Mouse (Mus musculus) liver, adult 2 months (tissue): Measurements from ENCODE around the gene Zfp111. TPM values are rescaled to one million over a fixed set of nuclear protein-coding genes. Genes with fewer than 3 reads are reported as not detected.
A peak's percentile ranks its signal among the peaks of the same experiment; 100 is the strongest.

Source experiments
- DNase-seq: peaks from one replicate; pipeline ENCODE4 v3.0.0-alpha.2; 2011; ENCODE audit warnings: low read depth, low spot score; ENCODE audit errors: extremely low read depth
- H3K27ac ChIP-seq: fragments of 200-500 bp; replicated peaks from 2 replicates; pipeline ENCODE4 v1.5.1; 2012; ENCODE audit warnings: low read depth, mild to moderate bottlenecking, control low read depth, inconsistent platforms, low read length; ENCODE audit not compliant: insufficient read depth
- H3K27me3 ChIP-seq: fragments of 200-500 bp; 2 replicates; pipeline ENCODE4 v1.6.1; 2012; ENCODE audit warnings: mild to moderate bottlenecking, moderate library complexity, low read length, inconsistent platforms; ENCODE audit not compliant: control insufficient read depth, insufficient read depth
- H3K36me3 ChIP-seq: fragments of 200-500 bp; 2 replicates; pipeline ENCODE4 v1.6.1; 2012; ENCODE audit warnings: low read length, inconsistent platforms; ENCODE audit not compliant: control insufficient read depth, insufficient read depth
- H3K4me1 ChIP-seq: fragments of 200-500 bp; 2 replicates; pipeline ENCODE4 v1.6.1; 2011; ENCODE audit warnings: low read length; ENCODE audit not compliant: control insufficient read depth, insufficient read depth
- H3K4me3 ChIP-seq: fragments of 200-500 bp; 2 replicates; pipeline ENCODE4 v1.5.1; 2011; ENCODE audit warnings: low read depth, mild to moderate bottlenecking, control low read depth, low read length, moderate library complexity; ENCODE audit not compliant: insufficient read depth
- H3K79me2 ChIP-seq: fragments of 200-500 bp; 2 replicates; pipeline ENCODE4 v1.6.1; 2012; ENCODE audit warnings: inconsistent platforms, mild to moderate bottlenecking, low read length, moderate library complexity; ENCODE audit not compliant: control insufficient read depth, insufficient read depth
- H3K9ac ChIP-seq: fragments of 200-500 bp; 2 replicates; pipeline ENCODE4 v1.6.1; 2012; ENCODE audit warnings: low read depth, mild to moderate bottlenecking, control low read depth, inconsistent platforms, low read length
- CTCF ChIP-seq: fragments of 200-500 bp; IDR thresholded peaks from 2 replicates; pipeline ENCODE4 v1.5.1; 2011; ENCODE audit warnings: low read depth, low read length, control low read depth
- POLR2A ChIP-seq: fragments of 200-500 bp; IDR thresholded peaks from 2 replicates; pipeline ENCODE4 v1.6.1; 2011; ENCODE audit warnings: low read length, control low read depth; ENCODE audit not compliant: insufficient read depth; ENCODE audit errors: extremely low read depth
- WGBS: fragments of 180-500 bp; shearing (Covaris S2); methylation state at CpG from one replicate; pipeline ENCODE4 v1.1.7; 2018; 5-methylcytosine and 5-hydroxymethylcytosine counted together
- polyA plus RNA-seq: library from polyadenylated mRNA; depleted of rRNA; stranded (reverse); fragments of >200 nt; gene quantifications from 2 replicates; pipeline ENCODE4 v1.2.3, GENCODE M21; 2012
- total RNA-seq: library from RNA; depleted of rRNA; stranded (reverse); fragments of >200 nt; gene quantifications from 2 replicates; pipeline ENCODE4 v1.2.3, GENCODE M21; 2014

Zfp111 gene
- total and polyA plus RNA-seq, 2 experiments = 0.69 to 2.5 TPM

GRCm38 (mm10) chr7:24237040-24237791 is 26.0 kb upstream of the Zfp111 start, which contains the start of gene Zfp109:
Zfp109 (minus strand) TSS chr7:24237560.
- Histone ChIP-seq H3K4me1 (0 out of 2 replicates have a peak, but pooled peaks cover 2% of the 10 kb centered on the region), H3K36me3 (no peaks in the 10 kb centered on the region), H3K27ac (no peak within 1 kb of the TSS), H3K79me2 (no peaks in the 10 kb centered on the region), H3K27me3 (no peaks in the 10 kb centered on the region), H3K9ac (peak within 1 kb of the TSS; percentile 78), H3K4me3 (peak within 1 kb of the TSS; percentile 82)
- WGBS = 4% methylated on average over 28 of the region's 28 CpGs
- DNase-seq = peak; percentile 73
- TF ChIP-seq POLR2A (0 out of 2 replicates have a peak, but pooled peaks have one; percentile 18), CTCF (no peak)

GRCm38 (mm10) chr7:24210296-24210695 is 947 bp downstream of the Zfp111 start:
- no peak for TF ChIP-seq CTCF
- TF ChIP-seq POLR2A = no peak
- H3K4me1 ChIP-seq = peaks cover 4% of the 10 kb centered on the region; the same call in 1 of the 2 replicates
- 57% methylated on average over 2 of the region's 2 CpGs for WGBS
- no peaks in the 10 kb centered on the region for H3K36me3 ChIP-seq
- peaks cover 3% of the 10 kb centered on the region; the same call in 1 of the 2 replicates for H3K79me2 ChIP-seq
- no peak overlapping the region for H3K4me3 ChIP-seq
- no peak overlapping the region for H3K27ac ChIP-seq
- DNase-seq = no peak
- H3K27me3 ChIP-seq = no peaks in the 10 kb centered on the region
- no peak overlapping the region for H3K9ac ChIP-seq

GRCm38 (mm10) chr7:24208282-24208886 is 2.9 kb downstream of the Zfp111 start:
- no peak overlapping the region for H3K9ac ChIP-seq
- peaks cover 3% of the 10 kb centered on the region; the same call in 1 of the 2 replicates for H3K79me2 ChIP-seq
- no peak overlapping the region for H3K27ac ChIP-seq
- no peak for TF ChIP-seq CTCF
- no peak for TF ChIP-seq POLR2A
- H3K4me1 ChIP-seq = peaks cover 4% of the 10 kb centered on the region; the same call in 1 of the 2 replicates
- 60% methylated on average over 7 of the region's 7 CpGs for WGBS
- H3K27me3 ChIP-seq = no peaks in the 10 kb centered on the region
- no peak overlapping the region for H3K4me3 ChIP-seq
- peaks cover 6% of the 10 kb centered on the region; the same call in 1 of the 2 replicates for H3K36me3 ChIP-seq
- no peak for DNase-seq

GRCm38 (mm10) chr7:24207488-24208261 is 3.6 kb downstream of the Zfp111 start:
- peak; percentile 90 for DNase-seq
- H3K27me3 ChIP-seq = no peaks in the 10 kb centered on the region
- H3K36me3 ChIP-seq = peaks cover 6% of the 10 kb centered on the region; the same call in 1 of the 2 replicates
- peak overlapping the region; percentile 77 for H3K9ac ChIP-seq
- H3K4me3 ChIP-seq = peak overlapping the region; percentile 76
- WGBS = 15% methylated on average over 24 of the region's 24 CpGs
- peaks cover 3% of the 10 kb centered on the region; the same call in 1 of the 2 replicates for H3K79me2 ChIP-seq
- TF ChIP-seq POLR2A = no peak
- TF ChIP-seq CTCF = no peak
- H3K4me1 ChIP-seq = peaks cover 4% of the 10 kb centered on the region; the same call in 1 of the 2 replicates
- H3K27ac ChIP-seq = no peak overlapping the region

- Histone ChIP-seq H3K27me3 (peaks cover 3% of the 10 kb centered on the region; the same call in 1 of the 2 replicates), H3K36me3 (peaks cover 41% of the 10 kb centered on the region), H3K79me2 (no peaks in the 10 kb centered on the region), H3K9ac (no peak overlapping the region), H3K4me3 (no peak overlapping the region), H3K4me1 (no peaks in the 10 kb centered on the region), H3K27ac (no peak overlapping the region)
- 97% methylated on average over 4 of the region's 4 CpGs for WGBS
- DNase-seq = no peak
- TF ChIP-seq POLR2A (no peak), CTCF (no peak)
Observed at GRCm38 (mm10) chr7:24196961-24197360, 14.3 kb downstream of the Zfp111 start.
